Mouse (Mus musculus) layer of hippocampus, adult 2 months (tissue): ENCODE results near the gene Klk1b16. TPM values are rescaled to one million over a fixed set of nuclear protein-coding genes. Genes with fewer than 3 reads are reported as not detected.
"Not testable (repeated sequence)": the region's sequence is repeated elsewhere in the genome, so short reads cannot be mapped to it uniquely, and the experiment has no call there.

Experiments used
- DNase-seq, 2 experiments: peaks; one replicate each; pipeline ENCODE4 v3.0.0; 2022; ENCODE audit warnings: low spot score in 2 of 2
- H3K27ac ChIP-seq: fragments of 200-600 bp; 2 replicates; pipeline ENCODE4 v1.8.1; 2022
- H3K4me3 ChIP-seq: fragments of 200-600 bp; 2 replicates; pipeline ENCODE4 v1.8.1; 2022; ENCODE audit warnings: mild to moderate bottlenecking
- CTCF ChIP-seq: fragments of 200-600 bp; conservative IDR thresholded peaks from 2 replicates; pipeline ENCODE4 v1.8.1; 2022; ENCODE audit warnings: antibody characterized with exemption, mild to moderate bottlenecking, moderate library complexity
- long read RNA-seq, 2 experiments: library from polyadenylated mRNA; stranded (forward); transcript quantifications; one replicate each; pipeline ENCODE4 v2.0.0; 2021; ENCODE audit warnings: borderline mapping rate in 2 of 2
- total RNA-seq, 2 experiments: library from RNA; stranded (reverse); gene quantifications; 2 replicates each; pipeline ENCODE4 v1.2.3; 2021

Klk1b16 gene
- total RNA-seq, result not detected
- long read RNA-seq, experiment 1, result 0 reads
- long read RNA-seq, experiment 2, result 0 reads

- DNase-seq, result no peak
- H3K27ac ChIP-seq, result no peak within 1 kb of the TSS
- TF ChIP-seq CTCF, result no peak
- no peak within 1 kb of the TSS for H3K4me3 ChIP-seq
Measured at GRCm38 (mm10) chr7:44136467-44136866, at the start of gene Klk1b16. Gene Klk1b16, plus strand, starts transcription at chr7:44136767.

DNA sequence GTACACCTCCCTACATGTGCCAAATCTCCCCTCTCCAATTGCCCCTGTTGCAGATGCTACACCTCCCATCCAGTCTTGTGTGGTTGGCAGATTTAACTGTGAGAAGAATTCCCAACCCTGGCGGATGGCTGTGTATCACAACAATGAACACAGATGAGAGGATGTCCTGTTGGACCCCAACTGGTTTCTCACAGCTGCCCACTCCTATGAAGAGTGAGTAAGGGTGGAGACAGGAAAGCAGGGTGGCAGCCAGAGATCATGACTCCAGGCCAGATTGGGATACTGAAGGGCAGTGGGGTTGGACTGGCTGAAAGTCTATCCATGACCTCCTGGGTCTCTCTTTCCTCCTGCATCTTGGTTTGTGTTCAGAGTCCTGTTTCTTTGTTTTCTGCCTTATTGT is 40.5 kb upstream of the Klk1b16 start:
- H3K27ac ChIP-seq, result no peak overlapping the region
- no peak overlapping the region for H3K4me3 ChIP-seq
- DNase-seq, result no peak
- no peak for TF ChIP-seq CTCF

- DNase-seq, H3K27ac ChIP-seq, H3K4me3 ChIP-seq: not testable (repeated sequence)
Measured at GRCm38 (mm10) chr7:44102028-44102427, 34.5 kb upstream of the Klk1b16 start, which contains the start of gene Klk1b21. Gene Klk1b21, plus strand, starts transcription at chr7:44102328.

GRCm38 (mm10) chr7:44112373-44112772 is 24.2 kb upstream of the Klk1b16 start, which contains the start of gene Klk1b22:
Gene Klk1b22, plus strand, starts transcription at chr7:44112673.
- no peak within 1 kb of the TSS for H3K27ac ChIP-seq
- TF ChIP-seq CTCF, result no peak
- DNase-seq, result no peak
- H3K4me3 ChIP-seq, result no peak within 1 kb of the TSS

DNA sequence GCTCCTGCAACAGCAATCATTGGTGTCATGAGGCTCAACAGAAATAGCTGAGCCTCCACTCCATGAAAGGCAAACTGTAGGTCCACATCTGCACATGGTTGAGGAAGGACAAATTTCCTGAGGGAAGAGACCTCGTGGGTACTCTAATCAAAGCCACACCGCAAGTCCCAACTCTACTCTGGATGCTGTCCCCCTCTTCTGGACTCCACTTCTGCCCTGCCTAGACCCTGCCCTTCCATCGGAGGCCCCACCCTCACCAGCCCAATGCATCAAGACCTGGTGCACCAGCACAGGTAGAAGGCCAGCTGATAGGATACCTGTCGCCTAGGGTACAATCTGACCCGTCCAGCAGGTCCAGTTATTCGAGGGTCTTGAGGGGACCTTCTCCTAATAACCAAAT is 13.1 kb upstream of the Klk1b16 start:
- Histone ChIP-seq H3K27ac (no peak overlapping the region), H3K4me3 (no peak overlapping the region)
- DNase-seq, result no peak
- TF ChIP-seq CTCF, result no peak

DNA sequence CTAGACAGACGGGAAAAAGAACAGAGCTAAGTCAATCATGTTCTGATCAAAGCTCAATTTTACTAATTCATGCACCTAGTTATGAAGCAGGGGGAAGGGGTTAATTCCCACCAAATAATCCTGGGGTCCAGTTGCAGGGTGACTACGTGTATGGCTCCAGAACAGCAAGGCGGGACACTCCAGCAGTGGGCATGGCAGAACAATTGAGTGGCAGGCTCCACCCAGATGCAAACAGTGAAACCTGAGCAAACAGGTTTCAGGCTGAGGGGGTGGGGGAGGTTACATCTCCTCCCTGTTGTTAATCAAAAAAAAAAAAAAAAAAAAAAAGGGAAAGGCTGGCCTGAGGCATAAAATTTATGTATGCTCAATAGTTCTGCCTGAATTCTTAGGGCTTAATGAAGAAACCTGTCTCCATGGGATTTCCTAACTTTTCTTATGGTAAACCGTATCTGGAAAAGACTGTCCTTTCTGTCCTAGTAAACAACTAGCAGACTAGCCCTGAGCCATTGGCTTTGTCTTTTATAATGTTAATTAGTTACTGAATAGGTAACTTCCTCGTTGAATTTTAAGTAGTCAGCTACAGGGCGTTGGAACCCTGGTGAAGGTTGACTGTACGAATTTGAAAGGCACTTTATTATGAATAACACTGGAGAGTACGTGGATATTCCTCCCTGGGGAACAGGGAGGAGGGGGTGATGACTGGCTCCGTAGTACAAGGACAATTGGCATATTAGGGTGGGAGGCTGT is 42.9 kb downstream of the Klk1b16 start:
- Histone ChIP-seq H3K27ac (no peak overlapping the region), H3K4me3 (no peak overlapping the region)
- no peak for DNase-seq
- no peak for TF ChIP-seq CTCF

DNA sequence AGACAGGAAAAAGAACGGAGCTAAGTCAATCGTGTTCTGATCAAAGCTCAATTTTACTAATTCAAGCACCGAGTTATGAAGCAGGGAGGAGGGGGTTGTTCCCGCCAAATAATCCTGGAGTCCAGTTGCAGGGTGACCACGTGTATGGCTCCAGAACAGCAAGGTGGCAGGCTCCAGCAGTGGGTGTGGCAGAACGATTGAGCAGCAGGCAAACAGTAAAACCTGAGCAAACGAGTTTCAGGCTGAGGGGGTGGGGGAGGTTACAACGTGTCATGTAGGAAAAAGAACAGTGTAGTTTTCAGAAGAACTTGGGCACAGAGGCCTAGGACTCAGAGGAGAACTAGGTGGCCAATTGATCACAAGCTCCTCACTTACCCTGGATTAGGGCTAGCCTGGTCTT is 49.9 kb downstream of the Klk1b16 start:
- H3K27ac ChIP-seq, DNase-seq, H3K4me3 ChIP-seq: not testable (repeated sequence)

GRCm38 (mm10) chr7:44187936-44188335 is 51.4 kb downstream of the Klk1b16 start, which contains the start of gene Klk1b24:
Gene Klk1b24, plus strand, starts transcription at chr7:44188236.
- not testable (repeated sequence) for H3K4me3 ChIP-seq, H3K27ac ChIP-seq, DNase-seq

Other genes with a start within 250 kb of the Klk1b16 start
- not detected for gene Klk15, start 203.0 kb upstream of the Klk1b16 start, total RNA-seq
- gene Klk1b8, start 186.1 kb upstream of the Klk1b16 start, total RNA-seq, result not detected
- gene Klk1b1, start 170.0 kb upstream of the Klk1b16 start, total RNA-seq, result not detected
- gene Klk1b9, start 160.7 kb upstream of the Klk1b16 start, total RNA-seq, result not detected
- gene Klk1b11, start 140.9 kb upstream of the Klk1b16 start, total RNA-seq, result not detected
- not detected for gene Klk1b26, start 124.6 kb upstream of the Klk1b16 start, total RNA-seq
- gene Klk1b27, start 84.5 kb upstream of the Klk1b16 start, total RNA-seq, result not detected
- gene Klk1b21, start 34.4 kb upstream of the Klk1b16 start, total RNA-seq, result not detected
- not detected for gene Klk1b22, start 24.1 kb upstream of the Klk1b16 start, total RNA-seq
- not detected for gene Klk1b24, start 51.5 kb downstream of the Klk1b16 start, total RNA-seq
- not detected for gene Klk1b3, start 61.4 kb downstream of the Klk1b16 start, total RNA-seq
- not detected for gene Klk1b4, start 70.7 kb downstream of the Klk1b16 start, total RNA-seq
- gene Klk1b5, start 79.2 kb downstream of the Klk1b16 start, total RNA-seq, result not detected
- not detected for gene Klk1, start 88.6 kb downstream of the Klk1b16 start, total RNA-seq
- gene Gm36864, start 99.4 kb downstream of the Klk1b16 start, total RNA-seq, result not detected
- under 1 TPM; 0.79 to 0.92 TPM for gene 1700028J19Rik, start 109.9 kb downstream of the Klk1b16 start, total RNA-seq
- 10 to 100 TPM; 87.8 to 90.3 TPM for gene 2410002F23Rik, start 110.0 kb downstream of the Klk1b16 start, total RNA-seq
- gene Acp4, start 120.6 kb downstream of the Klk1b16 start, total RNA-seq, result not detected
- gene Gm15517, start 124.7 kb downstream of the Klk1b16 start, total RNA-seq, result not detected
- gene Clec11a, start 170.1 kb downstream of the Klk1b16 start, total RNA-seq, result 1 to 10 TPM; 3.0 to 3.5 TPM
- 100 to 1,000 TPM; 647 to 698 TPM for gene Shank1, start 173.5 kb downstream of the Klk1b16 start, total RNA-seq
- gene Syt3, start 247.3 kb downstream of the Klk1b16 start, total RNA-seq, result 10 to 100 TPM; 89.4 to 95.9 TPM
- 1 to 10 TPM; 3.0 to 3.3 TPM for gene 1700008O03Rik, start 249.1 kb downstream of the Klk1b16 start, total RNA-seq